Mouse (Mus musculus): ENCODE results near the gene Gm8082.
"Not testable (repeated sequence)": the region's sequence is repeated elsewhere in the genome, so short reads cannot be mapped to it uniquely, and the experiment has no call there.

DNA sequence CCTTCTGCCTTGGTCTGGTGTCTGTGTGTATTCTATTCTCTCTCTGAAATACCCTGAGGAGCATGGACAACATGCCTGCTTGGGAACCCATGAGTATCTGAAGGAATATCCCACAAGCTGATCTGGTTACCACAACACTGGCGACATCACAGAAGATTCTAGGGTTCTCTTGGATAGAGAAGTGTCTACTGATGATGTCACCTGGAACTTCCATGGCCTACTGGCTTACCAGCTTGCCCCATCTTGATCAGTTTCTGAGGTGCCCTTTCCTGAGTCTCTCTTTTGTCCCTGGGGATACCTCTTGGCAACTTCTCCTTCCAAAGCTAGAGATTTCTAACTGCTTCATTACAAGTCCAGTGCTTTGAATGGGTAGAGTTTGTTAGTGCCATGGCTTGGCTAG is at the start of gene Gm8082:
- not testable (repeated sequence) for TF ChIP-seq CTCF (IDR thresholded peaks at IDR 0.05; ENCODE audit: low read depth, low read length); POLR2A (IDR thresholded peaks at IDR 0.05; ENCODE audit: borderline replicate concordance, low read depth, low read length)
